In the genomic region with DNA sequence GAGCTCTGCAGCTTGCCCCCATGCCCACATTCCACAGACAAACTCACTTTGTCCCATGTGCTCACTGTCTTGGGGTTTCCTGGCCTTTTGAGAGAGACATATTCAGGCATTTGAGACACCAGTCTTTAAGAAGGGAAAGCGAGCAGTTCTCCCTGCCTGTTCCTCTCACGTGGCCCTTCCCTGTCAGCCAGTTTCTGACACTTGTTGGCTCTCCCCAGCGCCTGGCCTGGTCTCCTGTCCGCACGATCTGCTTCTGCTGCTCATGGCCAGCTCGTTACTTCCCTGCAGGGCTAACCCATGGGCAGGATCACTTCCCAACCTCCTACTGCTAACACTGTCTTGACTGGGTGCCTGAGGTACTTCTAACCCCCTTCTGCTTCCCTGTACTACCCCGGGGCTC, we compare ENCODE assay signal across 15 mouse cellular contexts.
A peak's percentile ranks its signal among the peaks of the same experiment; 100 is the strongest.
DNase-seq lines count a peak whose midpoint lies in the region; ATAC-seq lines count a peak whose summit lies in the region.
"Had no signal": no experiment of that assay in that cellular context is flagged by ENCODE, and none has a peak within 500 bp of the region (broad histone marks: within the 10 kb centered on the region; RNA-seq: fewer than 3 reads in every experiment).

No protein-coding gene starts in this region.

- no peaks in the 10 kb centered on the region for H3K9me3 ChIP-seq in hindbrain, embryonic 10.5 days
- no peaks in the 10 kb centered on the region for H3K9me3 ChIP-seq in hindbrain, embryonic 16.5 days (ENCODE audit: control insufficient read depth, low read length)
- H3K9me3 ChIP-seq in hindbrain, embryonic 14.5 days (ENCODE audit: control insufficient read depth, low read length) = no peaks in the 10 kb centered on the region
- H3K9me3 ChIP-seq: liver, embryonic 13.5 days; midbrain, embryonic 13.5 days; neural tube, embryonic 12.5 days had no signal

- no peaks in the 10 kb centered on the region for H3K27me3 ChIP-seq in hindbrain, embryonic 10.5 days (ENCODE audit: insufficient read depth, poor library complexity, severe bottlenecking)
- H3K27me3 ChIP-seq in hindbrain, embryonic 16.5 days (replicated peaks; ENCODE audit: control insufficient read depth, insufficient read depth, low read length) = no peaks in the 10 kb centered on the region
- H3K27me3 ChIP-seq in hindbrain, embryonic 14.5 days (ENCODE audit: control insufficient read depth, insufficient read depth, low read length) = no peaks in the 10 kb centered on the region
- H3K27me3 ChIP-seq: liver, embryonic 13.5 days; midbrain, embryonic 13.5 days had no signal

- H3K4me2 ChIP-seq in hindbrain, embryonic 16.5 days (ENCODE audit: low read length) = no peak overlapping the region
- H3K4me2 ChIP-seq in hindbrain, embryonic 14.5 days (replicated peaks) = no peak overlapping the region
- H3K4me2 ChIP-seq: liver, embryonic 13.5 days; midbrain, embryonic 13.5 days had no signal

- H3K27ac ChIP-seq in hindbrain, embryonic 10.5 days = peak overlapping the region; percentile 59
- no peak overlapping the region; the same call in 1 of the 2 replicates for H3K27ac ChIP-seq in hindbrain, embryonic 16.5 days (ENCODE audit: low read depth, low read length)
- peak overlapping the region; percentile 40 for H3K27ac ChIP-seq in hindbrain, embryonic 14.5 days
- H3K27ac ChIP-seq: liver, embryonic 13.5 days had no signal

- 0 out of 2 replicates have a peak, but pooled peaks cover 5% of the 10 kb centered on the region for H3K36me3 ChIP-seq in hindbrain, embryonic 10.5 days
- H3K36me3 ChIP-seq in hindbrain, embryonic 16.5 days (ENCODE audit: control insufficient read depth, insufficient read depth, low read length) = no peaks in the 10 kb centered on the region
- no peaks in the 10 kb centered on the region for H3K36me3 ChIP-seq in hindbrain, embryonic 14.5 days (replicated peaks; ENCODE audit: control insufficient read depth, insufficient read depth)
- H3K36me3 ChIP-seq: liver, embryonic 13.5 days; midbrain, embryonic 13.5 days; neural tube, embryonic 12.5 days had no signal

- H3K9ac ChIP-seq in hindbrain, embryonic 16.5 days (ENCODE audit: low read depth, low read length) = no peak overlapping the region
- H3K9ac ChIP-seq in hindbrain, embryonic 14.5 days = no peak overlapping the region
- H3K9ac ChIP-seq: liver, embryonic 13.5 days; midbrain, embryonic 13.5 days; neural tube, embryonic 12.5 days had no signal

- no peak overlapping the region for H3K4me3 ChIP-seq in hindbrain, embryonic 10.5 days
- no peak overlapping the region for H3K4me3 ChIP-seq in hindbrain, embryonic 16.5 days (ENCODE audit: low read length)
- no peak overlapping the region for H3K4me3 ChIP-seq in hindbrain, embryonic 14.5 days (replicated peaks; ENCODE audit: low read length)
- H3K4me3 ChIP-seq: liver, embryonic 13.5 days; midbrain, embryonic 13.5 days; neural tube, embryonic 12.5 days had no signal

- peak; percentile 3 for DNase-seq in hindbrain, embryonic 10.5 days (ENCODE audit: low spot score)
- DNase-seq in 3T3-L1 (ENCODE audit: low read depth, low spot score) (peak; percentile 28), adipocyte (ENCODE audit: low spot score) (peak; percentile 15)
- DNase-seq in hindbrain, embryonic 14.5 days (ENCODE audit: low spot score) = no peak
- no peak for DNase-seq in right cerebral cortex, adult 18-20 months
- DNase-seq: cerebellum, adult 18-20 months; embryo, embryonic 11 days; gastrocnemius, postnatal 36 days; kidney, postnatal 14 days; liver, embryonic 13.5 days; lung, postnatal 14 days had no signal

- ATAC-seq in hindbrain, embryonic 16.5 days = no peak
- ATAC-seq in hindbrain, embryonic 14.5 days (ENCODE audit: low FRiP score) = no peak
- ATAC-seq in inflammation-experienced regulatory T-cells, adult 6 months = no peak

- H3K4me1 ChIP-seq in hindbrain, embryonic 10.5 days (replicated peaks) = peaks cover 53% of the 10 kb centered on the region
- peaks cover 32% of the 10 kb centered on the region for H3K4me1 ChIP-seq in hindbrain, embryonic 16.5 days (ENCODE audit: control insufficient read depth, insufficient read depth, low read depth, low read length)
- peaks cover 51% of the 10 kb centered on the region for H3K4me1 ChIP-seq in hindbrain, embryonic 14.5 days (replicated peaks; ENCODE audit: control insufficient read depth, insufficient read depth, low read length)

- 59% methylated on average over 7 of the region's 7 CpGs for WGBS in hindbrain, embryonic 10.5 days
- WGBS in hindbrain, embryonic 16.5 days = 51% methylated on average over 7 of the region's 7 CpGs
- WGBS in hindbrain, embryonic 14.5 days = 42% methylated on average over 7 of the region's 7 CpGs

Comparison
In these comparisons a context has a peak if more than half of its experiments do, and no peak if none do; other contexts are left out.
1. DNase-seq: peak in hindbrain, embryonic 10.5 days (single experiment), 3T3-L1 (single experiment) and adipocyte (single experiment); none in hindbrain, embryonic 14.5 days (single experiment) and right cerebral cortex, adult 18-20 months (single experiment).